ENCODE assay signal across 23 mouse cellular contexts in the genomic region with DNA sequence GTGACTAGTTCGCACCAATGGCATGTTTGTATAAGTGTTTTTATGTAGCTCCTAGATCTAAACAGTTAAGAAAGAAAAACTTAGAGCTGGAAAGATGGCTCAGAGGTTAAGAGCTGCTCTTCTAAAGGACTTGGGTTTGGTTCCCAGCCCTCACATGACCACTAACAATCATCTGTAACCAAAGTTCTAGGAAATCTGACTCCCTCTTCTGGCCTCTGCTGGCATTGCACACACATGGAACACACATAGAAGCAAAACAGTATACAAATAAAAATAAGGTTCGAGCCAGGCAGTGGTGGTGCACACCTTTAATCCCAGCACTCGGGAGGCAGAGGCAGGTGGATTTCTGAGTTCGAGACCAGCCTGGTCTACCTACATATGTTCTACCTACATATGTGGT. TPM values are rescaled to one million over a fixed set of nuclear protein-coding genes. Genes with fewer than 3 reads are reported as not detected.
A peak's percentile ranks its signal among the peaks of the same experiment; 100 is the strongest.
DNase-seq lines count a peak whose midpoint lies in the region; ATAC-seq and TF ChIP-seq lines count a peak whose summit lies in the region.
"Had no signal": no experiment of that assay in that cellular context is flagged by ENCODE, and none has a peak within 500 bp of the region (broad histone marks: within the 10 kb centered on the region; RNA-seq: fewer than 3 reads in every experiment).

No protein-coding gene starts in this region.

- peak; percentile 55 for TF ChIP-seq CTCF in layer of hippocampus, adult 2 months (conservative IDR thresholded peaks at IDR 0.05)

- no peaks in the 10 kb centered on the region for H3K27me3 ChIP-seq in kidney, embryonic 14.5 days (ENCODE audit: control insufficient read depth, insufficient read depth, low read length)
- H3K27me3 ChIP-seq: embryonic facial prominence, embryonic 15.5 days; neural tube, embryonic 12.5 days had no signal

- peaks cover 6% of the 10 kb centered on the region; the same call in 1 of the 2 replicates for H3K4me1 ChIP-seq in kidney, embryonic 14.5 days (ENCODE audit: control insufficient read depth, insufficient read depth, low read length)

- ATAC-seq in CD4-positive, CD25-positive, alpha-beta regulatory T cell, adult 4 months = no peak
- no peak for ATAC-seq in kidney, embryonic 14.5 days (ENCODE audit: low FRiP score, low TSS enrichment)
- ATAC-seq: hindbrain, postnatal 0 days had no signal

- H3K9me3 ChIP-seq in kidney, embryonic 14.5 days (ENCODE audit: control insufficient read depth, low read length) = no peaks in the 10 kb centered on the region
- H3K9me3 ChIP-seq: embryonic facial prominence, embryonic 15.5 days; hindbrain, embryonic 10.5 days; neural tube, embryonic 12.5 days had no signal

- H3K27ac ChIP-seq in layer of hippocampus, adult 2 months = no peak overlapping the region
- H3K27ac ChIP-seq in kidney, embryonic 14.5 days (ENCODE audit: low read depth, low read length) = no peak overlapping the region
- H3K27ac ChIP-seq: hindbrain, embryonic 10.5 days; hindbrain, postnatal 0 days; macrophage; midbrain, embryonic 10.5 days; neural tube, embryonic 12.5 days had no signal

- WGBS in kidney, embryonic 14.5 days = 93% methylated on average over 4 of the region's 4 CpGs

- H3K4me2 ChIP-seq in kidney, embryonic 14.5 days (replicated peaks; ENCODE audit: low read depth, low read length) = no peak overlapping the region
- H3K4me2 ChIP-seq: embryonic facial prominence, embryonic 15.5 days; neural tube, embryonic 12.5 days had no signal

- DNase-seq in CD4-positive, CD25-positive, alpha-beta regulatory T cell, adult 2 months (ENCODE audit: low read depth, low spot score) = peak; percentile 31
- DNase-seq in layer of hippocampus, adult 2 months (ENCODE audit: low spot score in 2 of 2) = no peak
- DNase-seq in layer of hippocampus, adult 11-12 months (ENCODE audit: low spot score) = no peak
- peak; percentile 24 for DNase-seq in thymus, postnatal 4 days
- DNase-seq in thymus, postnatal 14 days = no peak
- DNase-seq in cerebellum, postnatal 25 days = no peak
- DNase-seq: adrenal gland, postnatal 36 days; cerebellum, adult 11-12 months; cerebellum, postnatal 14 days; gastrocnemius, postnatal 10 days; kidney, adult 2 months; kidney, postnatal 4 days; lung, adult 18-20 months; right cerebral cortex, adult 18-20 months; thymus, postnatal 25 days had no signal

- H3K36me3 ChIP-seq in kidney, embryonic 14.5 days (ENCODE audit: control insufficient read depth, insufficient read depth, low read length) = no peaks in the 10 kb centered on the region
- H3K36me3 ChIP-seq: embryonic facial prominence, embryonic 15.5 days; hindbrain, embryonic 10.5 days; midbrain, embryonic 10.5 days; neural tube, embryonic 12.5 days had no signal

- no peak overlapping the region for H3K4me3 ChIP-seq in layer of hippocampus, adult 2 months
- no peak overlapping the region for H3K4me3 ChIP-seq in kidney, embryonic 14.5 days (ENCODE audit: low read length)
- H3K4me3 ChIP-seq: embryonic facial prominence, embryonic 15.5 days; hindbrain, embryonic 10.5 days; midbrain, embryonic 10.5 days; neural tube, embryonic 12.5 days had no signal

- H3K9ac ChIP-seq in kidney, embryonic 14.5 days (ENCODE audit: low read depth, low read length) = no peak overlapping the region
- H3K9ac ChIP-seq: embryonic facial prominence, embryonic 15.5 days; neural tube, embryonic 12.5 days had no signal

RNA-seq across cellular contexts. Expression of gene Dennd5a, which starts 3.4 kb away (rescaled TPM):
- 10 to 100 TPM; 23.4 to 27.6 TPM for polyA plus RNA-seq in CD4-positive, CD25-positive, alpha-beta regulatory T cell, adult 4 months (2017; shearing (Covaris generic))
- 100 to 1,000 TPM; 211 to 212 TPM for total RNA-seq in layer of hippocampus, adult 2 months (2021)
- polyA plus RNA-seq in kidney, embryonic 14.5 days (2014; fragmentation: Nextera tagmentation; extraction: Ambion mirVana) = 38.9 and 43.4 TPM in 2 replicates

RNA-seq across cellular contexts. Expression of gene Tmem41b, which starts 23.0 kb away (rescaled TPM):
- polyA plus RNA-seq in CD4-positive, CD25-positive, alpha-beta regulatory T cell, adult 4 months (2017; shearing (Covaris generic)) = 10 to 100 TPM; 35.0 to 39.5 TPM
- total RNA-seq in layer of hippocampus, adult 2 months (2021) = 10 to 100 TPM; 43.9 to 45.3 TPM
- polyA plus RNA-seq in kidney, embryonic 14.5 days (2014; fragmentation: Nextera tagmentation; extraction: Ambion mirVana) = 48.7 and 72.5 TPM in 2 replicates

RNA-seq across cellular contexts. Expression of gene Ipo7, which starts 54.4 kb away (rescaled TPM):
- polyA plus RNA-seq in CD4-positive, CD25-positive, alpha-beta regulatory T cell, adult 4 months (2017; shearing (Covaris generic)) = 10 to 100 TPM; 24.0 to 33.0 TPM
- total RNA-seq in layer of hippocampus, adult 2 months (2021) = 100 to 1,000 TPM in 1 of 2 experiments, 10 to 100 TPM in 1; 97.9 to 101 TPM
- polyA plus RNA-seq in kidney, embryonic 14.5 days (2014; fragmentation: Nextera tagmentation; extraction: Ambion mirVana) = 21.9 and 22.5 TPM in 2 replicates

Comparison
In these comparisons a context has a peak if more than half of its experiments do, and no peak if none do; other contexts are left out.
1. DNase-seq: peak in CD4-positive, CD25-positive, alpha-beta regulatory T cell, adult 2 months (single experiment) and thymus, postnatal 4 days (single experiment); none in layer of hippocampus, adult 2 months (0 of 2), layer of hippocampus, adult 11-12 months (single experiment), thymus, postnatal 14 days (single experiment) and cerebellum, postnatal 25 days (0 of 2).